Mouse (Mus musculus) limb, embryonic 14.5 days (tissue): ENCODE data around the gene Cxxc4. TPM values are rescaled to one million over a fixed set of nuclear protein-coding genes. Genes with fewer than 3 reads are reported as not detected.

Experiments used
- ATAC-seq: fragments of 200-750 bp; cut with Nextera tagmentation; 2 replicates; pipeline ENCODE4 v1.8.0; 2017; ENCODE audit warnings: low read depth, moderate number of reproducible peaks, moderate TSS enrichment; ENCODE audit not compliant: low FRiP score
- DNase-seq: peaks from one replicate; pipeline ENCODE4 v3.0.0-alpha.2; 2015; ENCODE audit warnings: low spot score
- H3K27ac ChIP-seq: fragments of 300-500 bp; sonication (generic); replicated peaks from 2 replicates; pipeline ENCODE4 v1.5.1; 2014; ENCODE audit warnings: low read depth, mild to moderate bottlenecking, low read length, moderate library complexity, mixed read lengths
- H3K27me3 ChIP-seq: fragments of 300-500 bp; sonication (generic); 2 replicates; pipeline ENCODE4 v1.6.1; 2014; ENCODE audit warnings: low read length, mixed read lengths; ENCODE audit not compliant: control insufficient read depth, insufficient read depth
- H3K36me3 ChIP-seq: fragments of 300-500 bp; sonication (generic); 2 replicates; pipeline ENCODE4 v1.6.1; 2014; ENCODE audit warnings: mild to moderate bottlenecking, low read length, moderate library complexity, mixed read lengths; ENCODE audit not compliant: control insufficient read depth, insufficient read depth
- H3K4me1 ChIP-seq: fragments of 300-500 bp; sonication (generic); 2 replicates; pipeline ENCODE4 v1.6.1; 2014; ENCODE audit warnings: antibody characterized with exemption, low read length, mixed read lengths; ENCODE audit not compliant: control insufficient read depth, insufficient read depth
- H3K4me2 ChIP-seq: fragments of 300-500 bp; sonication (generic); replicated peaks from 2 replicates; pipeline ENCODE4 v1.6.1; 2014; ENCODE audit warnings: low read depth, mild to moderate bottlenecking, low read length, moderate library complexity; ENCODE audit not compliant: severe bottlenecking
- H3K4me3 ChIP-seq: fragments of 300-500 bp; sonication (generic); replicated peaks from 2 replicates; pipeline ENCODE4 v1.5.1; 2014; ENCODE audit warnings: low read length
- H3K9ac ChIP-seq: fragments of 300-500 bp; sonication (generic); 2 replicates; pipeline ENCODE4 v1.6.1; 2014; ENCODE audit warnings: mild to moderate bottlenecking, low read depth, low read length, moderate library complexity; ENCODE audit not compliant: severe bottlenecking
- H3K9me3 ChIP-seq: fragments of 300-500 bp; sonication (generic); 2 replicates; pipeline ENCODE4 v1.6.1; 2016; ENCODE audit warnings: low read length; ENCODE audit not compliant: control insufficient read depth
- POLR2A ChIP-seq: fragments of 200-500 bp; IDR thresholded peaks from 2 replicates; pipeline ENCODE4 v1.8.0; 2012; ENCODE audit warnings: inconsistent platforms, mild to moderate bottlenecking, moderate library complexity, borderline replicate concordance; ENCODE audit not compliant: insufficient read depth, insufficient read length; ENCODE audit errors: extremely low read depth
- WGBS: fragments of 180-500 bp; shearing (Covaris S2); extraction: QIAGEN DNeasy Blood & Tissue Kit; methylation state at CpG from one replicate; pipeline ENCODE4 v1.1.7; 2014; 5-methylcytosine and 5-hydroxymethylcytosine counted together
- polyA plus RNA-seq, 2 experiments: library from polyadenylated mRNA; depleted of rRNA in 1 of 2; stranded (reverse) in 1 of 2; unstranded in 1 of 2; fragments of >200 nt; fragmentation: Nextera tagmentation in 1 of 2; extraction: Ambion mirVana in 1 of 2; gene quantifications; 2 replicates each; pipeline versions ENCODE4 v1.2.1 to v1.2.3; 2012 to 2014

Gene Cxxc4
- polyA plus RNA-seq, 2 experiments = 5.4 to 6.1 TPM

DNA sequence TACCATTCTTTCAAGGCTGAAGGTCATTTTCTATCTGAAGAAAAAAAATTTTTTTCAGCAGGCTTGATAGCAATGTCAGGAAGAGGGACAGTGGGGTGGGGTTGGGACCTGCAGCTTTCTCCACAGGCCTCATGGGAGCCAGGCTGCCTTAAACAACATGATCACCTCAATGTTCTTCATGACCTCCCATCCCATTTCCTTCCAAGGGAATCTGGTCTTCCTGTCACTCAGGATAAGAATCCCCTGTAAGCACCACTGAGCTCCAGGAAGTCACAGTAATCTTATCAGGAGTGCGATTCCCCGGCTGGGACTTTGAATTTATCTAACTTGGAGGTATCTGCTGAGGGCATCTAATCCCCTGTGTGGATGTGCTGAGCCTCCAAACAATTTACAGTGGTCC, 17.9 kb downstream of the Cxxc4 start:
- DNase-seq (no peak), ATAC-seq (no peak)
- no peak for TF ChIP-seq POLR2A
- Histone ChIP-seq H3K9me3 (no peaks in the 10 kb centered on the region), H3K4me3 (no peak overlapping the region), H3K4me1 (no peaks in the 10 kb centered on the region), H3K36me3 (no peaks in the 10 kb centered on the region), H3K9ac (no peak overlapping the region), H3K4me2 (no peak overlapping the region), H3K27ac (no peak overlapping the region), H3K27me3 (no peaks in the 10 kb centered on the region)
- 84% methylated on average over 2 of the region's 2 CpGs for whole genome bisulfite sequencing

GRCm38 (mm10) chr3:134258715-134259114, 22.4 kb downstream of the Cxxc4 start:
- no peak overlapping the region for H3K9ac ChIP-seq
- H3K4me3 ChIP-seq = no peak overlapping the region
- H3K4me1 ChIP-seq = no peaks in the 10 kb centered on the region
- no peaks in the 10 kb centered on the region for H3K27me3 ChIP-seq
- no peak overlapping the region for H3K4me2 ChIP-seq
- ATAC-seq (no peak), DNase-seq (no peak)
- no peaks in the 10 kb centered on the region for H3K9me3 ChIP-seq
- 87% methylated on average over 5 of the region's 5 CpGs for WGBS
- H3K27ac ChIP-seq = no peak overlapping the region
- no peaks in the 10 kb centered on the region for H3K36me3 ChIP-seq
- no peak for TF ChIP-seq POLR2A

DNA sequence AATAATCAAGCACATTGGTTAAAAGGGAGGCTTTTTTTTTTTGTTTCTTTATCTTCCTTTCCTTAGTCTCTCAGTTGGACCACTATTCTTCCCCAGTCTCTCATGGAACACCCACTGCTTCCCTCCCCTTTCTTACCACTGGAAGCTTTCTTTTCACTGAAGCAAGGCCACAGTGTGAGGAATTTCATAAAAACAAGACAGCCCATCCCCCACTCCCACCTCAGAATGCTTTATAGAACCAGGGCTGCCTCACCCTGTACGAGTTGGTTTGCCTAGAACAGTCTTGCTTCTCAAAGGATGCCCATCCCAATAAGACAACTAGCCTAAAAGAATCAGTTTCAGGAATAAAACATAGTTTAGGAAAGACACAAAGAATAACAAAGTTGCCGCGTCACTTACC, 23.0 kb downstream of the Cxxc4 start:
- Histone ChIP-seq H3K9me3 (no peaks in the 10 kb centered on the region), H3K4me3 (no peak overlapping the region), H3K36me3 (no peaks in the 10 kb centered on the region), H3K27me3 (no peaks in the 10 kb centered on the region), H3K4me1 (no peaks in the 10 kb centered on the region), H3K4me2 (no peak overlapping the region), H3K9ac (no peak overlapping the region), H3K27ac (no peak overlapping the region)
- no peak for ATAC-seq
- DNase-seq = no peak
- 61% methylated on average over 3 of the region's 3 CpGs for WGBS
- TF ChIP-seq POLR2A = no peak

- Histone ChIP-seq H3K27me3 (no peaks in the 10 kb centered on the region), H3K4me1 (no peaks in the 10 kb centered on the region), H3K9me3 (no peaks in the 10 kb centered on the region), H3K27ac (no peak overlapping the region), H3K4me2 (no peak overlapping the region), H3K9ac (no peak overlapping the region), H3K4me3 (no peak overlapping the region), H3K36me3 (no peaks in the 10 kb centered on the region)
- DNase-seq (no peak), ATAC-seq (no peak)
- no peak for TF ChIP-seq POLR2A
These were observed 43.4 kb downstream of the Cxxc4 start for GRCm38 (mm10) chr3:134279655-134280054.

DNA sequence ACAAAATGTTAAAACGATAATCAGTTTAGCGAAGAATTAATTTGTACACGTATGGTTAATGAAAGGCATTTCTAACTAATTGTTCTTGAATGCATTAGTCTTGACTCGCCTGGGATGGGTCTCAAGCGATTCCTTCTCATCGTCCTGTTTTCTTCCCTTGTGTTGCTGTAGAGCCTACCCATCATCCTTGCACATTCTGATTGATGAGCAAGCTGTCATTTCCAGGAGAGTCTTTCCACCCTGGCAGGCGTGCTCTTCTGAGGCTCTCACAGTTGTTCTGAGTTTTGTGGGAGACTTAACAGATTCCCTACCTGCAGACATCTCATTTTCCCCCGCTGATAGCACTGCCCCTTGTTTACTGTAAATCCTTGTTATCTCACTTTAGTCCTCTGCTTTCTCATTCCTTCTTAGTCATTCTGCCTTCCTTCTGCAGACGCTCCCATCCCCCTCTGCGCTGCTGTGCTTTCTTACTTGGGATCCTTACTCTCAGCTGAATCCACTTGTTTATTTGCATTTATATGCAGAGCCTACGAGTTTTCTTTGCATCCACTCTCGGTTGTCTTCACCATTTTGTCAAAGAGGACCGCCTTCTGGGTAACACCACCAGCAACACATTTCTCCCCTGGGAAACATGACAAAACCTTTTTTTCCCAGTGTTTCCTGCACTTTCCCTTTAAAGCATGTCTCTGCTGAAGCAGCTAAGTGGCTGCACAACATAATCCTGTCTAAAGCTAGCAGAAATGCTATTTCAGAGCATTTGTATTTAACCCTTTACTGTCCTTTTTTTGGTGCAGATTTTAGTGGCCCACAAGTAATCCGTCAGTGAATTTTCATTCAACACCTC, 45.5 kb downstream of the Cxxc4 start:
- no peak for ATAC-seq
- no peaks in the 10 kb centered on the region for H3K27me3 ChIP-seq
- no peaks in the 10 kb centered on the region for H3K4me1 ChIP-seq
- H3K36me3 ChIP-seq = no peaks in the 10 kb centered on the region
- TF ChIP-seq POLR2A = no peak
- peak overlapping the region; percentile 13 for H3K4me2 ChIP-seq
- no peak for DNase-seq
- H3K4me3 ChIP-seq = no peak overlapping the region
- H3K9ac ChIP-seq = no peak overlapping the region
- no peaks in the 10 kb centered on the region for H3K9me3 ChIP-seq
- H3K27ac ChIP-seq = no peak overlapping the region
- WGBS = 34% methylated on average over 14 of the region's 14 CpGs

DNA sequence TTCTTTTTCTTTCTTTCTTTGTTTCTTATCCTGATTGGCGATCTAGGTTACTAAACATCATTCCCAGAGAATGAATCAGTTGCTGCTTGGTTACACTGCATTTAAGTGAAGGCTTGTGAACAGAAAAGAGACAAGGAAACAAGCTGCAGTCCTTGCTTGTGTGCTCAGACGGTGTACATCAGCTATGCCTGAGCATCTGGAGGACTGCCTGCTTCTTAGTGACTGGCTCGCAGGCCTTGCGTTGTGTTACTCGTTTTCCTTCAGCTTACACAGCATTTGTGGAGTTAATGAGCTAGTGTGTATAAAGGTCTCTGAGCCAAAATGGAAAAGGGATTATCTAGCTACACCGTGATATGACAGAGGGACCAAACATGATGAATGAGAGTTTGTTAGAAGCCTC, 58.9 kb downstream of the Cxxc4 start:
- no peaks in the 10 kb centered on the region for H3K27me3 ChIP-seq
- no peak overlapping the region for H3K4me2 ChIP-seq
- no peaks in the 10 kb centered on the region for H3K9me3 ChIP-seq
- no peaks in the 10 kb centered on the region for H3K4me1 ChIP-seq
- H3K27ac ChIP-seq = no peak overlapping the region
- H3K9ac ChIP-seq = no peak overlapping the region
- DNase-seq = no peak
- no peak for TF ChIP-seq POLR2A
- WGBS = 65% methylated on average over 6 of the region's 6 CpGs
- H3K36me3 ChIP-seq = no peaks in the 10 kb centered on the region
- no peak overlapping the region for H3K4me3 ChIP-seq
- ATAC-seq = no peak
